Mouse (Mus musculus): ENCODE results near the gene Naa16. TPM values are rescaled to one million over a fixed set of nuclear protein-coding genes. Genes with fewer than 3 reads are reported as not detected.
"Not testable (repeated sequence)": the region's sequence is repeated elsewhere in the genome, so short reads cannot be mapped to it uniquely, and the experiment has no call there.

The Naa16 gene
- total RNA-seq (2014; rRNA removed; ENCODE audit: low replicate concordance), result 0.81 and 1.6 TPM in 2 replicates
- polyA plus RNA-seq (2015; fragmentation: Nextera tagmentation; extraction: Ambion mirVana), result 11.3 and 14.8 TPM in 2 replicates

- peak within 1 kb of the TSS; percentile 88 for H3K9ac ChIP-seq (replicated peaks; ENCODE audit: low read depth, low read length)
- under 1% methylated on average over 69 of the region's 71 CpGs for WGBS
- peaks cover 9% of the 10 kb centered on the region for H3K4me1 ChIP-seq (ENCODE audit: control insufficient read depth, insufficient read depth)
- H3K27me3 ChIP-seq (ENCODE audit: control insufficient read depth, insufficient read depth, low read length), result no peaks in the 10 kb centered on the region
- H3K4me3 ChIP-seq (ENCODE audit: low read depth, low read length), result peak within 1 kb of the TSS; percentile 85
- TF ChIP-seq EP300 (IDR thresholded peaks at IDR 0.05; ENCODE audit: low read depth) (0 out of 2 replicates have a peak, but pooled peaks have one; percentile 57), CTCF (IDR thresholded peaks at IDR 0.05; ENCODE audit: low read depth) (peak; percentile 47)
- DNase-seq (ENCODE audit: low spot score) (peak; percentile 87), ATAC-seq (ENCODE audit: insufficient read depth, low read depth) (peak; percentile 94)
- peak within 1 kb of the TSS; percentile 87 for H3K4me2 ChIP-seq (ENCODE audit: low read depth, low read length)
- H3K36me3 ChIP-seq (replicated peaks; ENCODE audit: control insufficient read depth, insufficient read depth, low read length), result peaks cover 7% of the 10 kb centered on the region; the same call in 1 of the 2 replicates
- H3K27ac ChIP-seq (ENCODE audit: low read depth), result peak within 1 kb of the TSS; percentile 91
- H3K9me3 ChIP-seq (replicated peaks; ENCODE audit: control insufficient read depth, low read length), result no peaks in the 10 kb centered on the region
Measured at GRCm38 (mm10) chr14:79390265-79390926, at the start of gene Naa16. Naa16 (minus strand) TSS chr14:79390778.

GRCm38 (mm10) chr14:79434068-79434467 is 43.5 kb upstream of the Naa16 start:
- ATAC-seq (ENCODE audit: insufficient read depth, low read depth) (no peak), DNase-seq (ENCODE audit: low spot score) (no peak)
- H3K4me2 ChIP-seq (ENCODE audit: low read depth, low read length), result no peak overlapping the region
- TF ChIP-seq CTCF (IDR thresholded peaks at IDR 0.05; ENCODE audit: low read depth) (no peak), EP300 (IDR thresholded peaks at IDR 0.05; ENCODE audit: low read depth) (no peak)
- H3K27ac ChIP-seq (ENCODE audit: low read depth), result no peak overlapping the region
- H3K4me3 ChIP-seq (ENCODE audit: low read depth, low read length), result no peak overlapping the region
- no peaks in the 10 kb centered on the region for H3K9me3 ChIP-seq (replicated peaks; ENCODE audit: control insufficient read depth, low read length)
- H3K27me3 ChIP-seq (ENCODE audit: control insufficient read depth, insufficient read depth, low read length), result no peaks in the 10 kb centered on the region
- WGBS, result 65% methylated on average over 1 of the region's 1 CpGs
- H3K36me3 ChIP-seq (replicated peaks; ENCODE audit: control insufficient read depth, insufficient read depth, low read length), result no peaks in the 10 kb centered on the region
- no peaks in the 10 kb centered on the region for H3K4me1 ChIP-seq (ENCODE audit: control insufficient read depth, insufficient read depth)
- no peak overlapping the region for H3K9ac ChIP-seq (replicated peaks; ENCODE audit: low read depth, low read length)

GRCm38 (mm10) chr14:79426730-79427365 is 36.3 kb upstream of the Naa16 start:
- 71% methylated on average over 5 of the region's 59 CpGs for WGBS
- peak overlapping the region; percentile 43 for H3K4me3 ChIP-seq (ENCODE audit: low read depth, low read length)
- not testable (repeated sequence) for H3K27me3 ChIP-seq (ENCODE audit: control insufficient read depth, insufficient read depth, low read length); DNase-seq (ENCODE audit: low spot score); H3K4me1 ChIP-seq (ENCODE audit: control insufficient read depth, insufficient read depth); H3K36me3 ChIP-seq (replicated peaks; ENCODE audit: control insufficient read depth, insufficient read depth, low read length); H3K9me3 ChIP-seq (replicated peaks; ENCODE audit: control insufficient read depth, low read length)
- peak overlapping the region; percentile 93 for H3K27ac ChIP-seq (ENCODE audit: low read depth)
- H3K9ac ChIP-seq (replicated peaks; ENCODE audit: low read depth, low read length), result peak overlapping the region; percentile 57; the same call in 1 of the 2 replicates
- H3K4me2 ChIP-seq (ENCODE audit: low read depth, low read length), result peak overlapping the region; percentile 54
- ATAC-seq (ENCODE audit: insufficient read depth, low read depth), result peak; percentile 40

GRCm38 (mm10) chr14:79425979-79426729 is 35.6 kb upstream of the Naa16 start, which contains the start of gene Kbtbd7:
Kbtbd7 (plus strand) TSS chr14:79426511.
- DNase-seq (ENCODE audit: low spot score) (peak; percentile 99), ATAC-seq (ENCODE audit: insufficient read depth, low read depth) (peak; percentile 99)
- Histone ChIP-seq H3K9me3 (replicated peaks; ENCODE audit: control insufficient read depth, low read length) (peaks cover 9% of the 10 kb centered on the region; the same call in 1 of the 2 replicates), H3K27ac (ENCODE audit: low read depth) (peak within 1 kb of the TSS; percentile 93), H3K4me1 (ENCODE audit: control insufficient read depth, insufficient read depth) (no peaks in the 10 kb centered on the region), H3K36me3 (replicated peaks; ENCODE audit: control insufficient read depth, insufficient read depth, low read length) (peaks cover 1% of the 10 kb centered on the region; the same call in 1 of the 2 replicates), H3K9ac (replicated peaks; ENCODE audit: low read depth, low read length) (peak within 1 kb of the TSS; percentile 57; the same call in 1 of the 2 replicates), H3K4me3 (ENCODE audit: low read depth, low read length) (peak within 1 kb of the TSS; percentile 43), H3K4me2 (ENCODE audit: low read depth, low read length) (peak within 1 kb of the TSS; percentile 54), H3K27me3 (ENCODE audit: control insufficient read depth, insufficient read depth, low read length) (no peaks in the 10 kb centered on the region)
- WGBS, result under 1% methylated on average over 39 of the region's 44 CpGs
- TF ChIP-seq EP300 (IDR thresholded peaks at IDR 0.05; ENCODE audit: low read depth) (peak; percentile 37; the same call in 1 of the 2 replicates), CTCF (IDR thresholded peaks at IDR 0.05; ENCODE audit: low read depth) (0 out of 2 replicates have a peak, but pooled peaks have one; percentile 3)

- H3K4me3 ChIP-seq (ENCODE audit: low read depth, low read length), result no peak overlapping the region
- TF ChIP-seq EP300 (IDR thresholded peaks at IDR 0.05; ENCODE audit: low read depth) (no peak), CTCF (IDR thresholded peaks at IDR 0.05; ENCODE audit: low read depth) (no peak)
- H3K27ac ChIP-seq (ENCODE audit: low read depth), result no peak overlapping the region
- 80% methylated on average over 20 of the region's 20 CpGs for WGBS
- H3K4me2 ChIP-seq (ENCODE audit: low read depth, low read length), result no peak overlapping the region
- H3K4me1 ChIP-seq (ENCODE audit: control insufficient read depth, insufficient read depth), result no peaks in the 10 kb centered on the region
- ATAC-seq (ENCODE audit: insufficient read depth, low read depth) (no peak), DNase-seq (ENCODE audit: low spot score) (no peak)
- H3K36me3 ChIP-seq (replicated peaks; ENCODE audit: control insufficient read depth, insufficient read depth, low read length), result peaks cover 37% of the 10 kb centered on the region
- no peaks in the 10 kb centered on the region for H3K9me3 ChIP-seq (replicated peaks; ENCODE audit: control insufficient read depth, low read length)
- no peaks in the 10 kb centered on the region for H3K27me3 ChIP-seq (ENCODE audit: control insufficient read depth, insufficient read depth, low read length)
- H3K9ac ChIP-seq (replicated peaks; ENCODE audit: low read depth, low read length), result no peak overlapping the region
Measured at GRCm38 (mm10) chr14:79420083-79420685, 29.6 kb upstream of the Naa16 start.

Measured in heart, postnatal 0 days (tissue).